Mouse (Mus musculus) midbrain, postnatal 0 days (tissue): Measurements from ENCODE around the gene Ptprg. TPM values are rescaled to one million over a fixed set of nuclear protein-coding genes. Genes with fewer than 3 reads are reported as not detected.

ENCODE experiments used
- ATAC-seq: fragments of 200-750 bp; cut with Nextera tagmentation; 2 replicates; pipeline ENCODE4 v1.8.0; 2017; ENCODE audit warnings: moderate number of reproducible peaks, mild to moderate bottlenecking, moderate TSS enrichment, moderate library complexity; ENCODE audit not compliant: low FRiP score
- DNase-seq: peaks from one replicate; pipeline ENCODE4 v3.0.0-alpha.2; 2015; ENCODE audit warnings: low spot score
- H3K27ac ChIP-seq: fragments of 300-500 bp; sonication (generic); 2 replicates; pipeline ENCODE4 v1.5.1; 2014; ENCODE audit warnings: low read depth, mild to moderate bottlenecking, low read length, mixed read lengths
- H3K27me3 ChIP-seq: fragments of 300-500 bp; sonication (generic); 2 replicates; pipeline ENCODE4 v1.6.1; 2014; ENCODE audit warnings: low read length, control low read depth, mixed read lengths; ENCODE audit not compliant: insufficient read depth
- H3K36me3 ChIP-seq: fragments of 300-500 bp; sonication (generic); 2 replicates; pipeline ENCODE4 v1.6.1; 2014; ENCODE audit warnings: low read length, control low read depth, mixed read lengths; ENCODE audit not compliant: insufficient read depth
- H3K4me1 ChIP-seq: fragments of 300-500 bp; sonication (generic); 2 replicates; pipeline ENCODE4 v1.6.1; 2014; ENCODE audit warnings: mild to moderate bottlenecking, control low read depth, antibody characterized with exemption, low read length, mixed read lengths; ENCODE audit not compliant: insufficient read depth
- H3K4me2 ChIP-seq: fragments of 300-500 bp; sonication (generic); 2 replicates; pipeline ENCODE4 v1.6.1; 2014; ENCODE audit warnings: low read depth, mild to moderate bottlenecking, low read length, mixed read lengths; ENCODE audit not compliant: poor library complexity, severe bottlenecking
- H3K4me3 ChIP-seq: fragments of 300-500 bp; sonication (generic); 2 replicates; pipeline ENCODE4 v1.5.1; 2014; ENCODE audit warnings: low read depth, mild to moderate bottlenecking, low read length, moderate library complexity
- H3K9ac ChIP-seq: fragments of 300-500 bp; sonication (generic); replicated peaks from 2 replicates; pipeline ENCODE4 v1.6.1; 2014; ENCODE audit warnings: mild to moderate bottlenecking, low read length, moderate library complexity, mixed read lengths; ENCODE audit not compliant: poor library complexity, severe bottlenecking
- H3K9me3 ChIP-seq: fragments of 300-500 bp; sonication (generic); 2 replicates; pipeline ENCODE4 v1.6.1; 2016; ENCODE audit warnings: low read length, control low read depth
- CTCF ChIP-seq: IDR thresholded peaks from 2 replicates; pipeline ENCODE4 v1.5.1; 2016; ENCODE audit warnings: antibody characterized with exemption, mild to moderate bottlenecking
- WGBS: fragments of 180-500 bp; shearing (Covaris S2); extraction: QIAGEN DNeasy Blood & Tissue Kit; methylation state at CpG from one replicate; pipeline ENCODE4 v1.1.7; 2014; 5-methylcytosine and 5-hydroxymethylcytosine counted together
- polyA plus RNA-seq: library from polyadenylated mRNA; unstranded; fragments of >200 nt; fragmentation: Nextera tagmentation; extraction: Ambion mirVana; gene quantifications from 2 replicates; pipeline ENCODE4 v1.2.1, GENCODE M21; 2015
- total RNA-seq: library from RNA; depleted of rRNA; stranded (reverse); fragments of >200 nt; gene quantifications from 2 replicates; pipeline ENCODE4 v1.2.3, GENCODE M21; 2014

Ptprg gene
- total and polyA plus RNA-seq, 2 experiments from 2014 or later: 25.7 to 84.9 TPM

- H3K9me3 ChIP-seq: no peaks in the 10 kb centered on the region
- no peak overlapping the region for H3K27ac ChIP-seq
- no peak for TF ChIP-seq CTCF
- no peaks in the 10 kb centered on the region for H3K36me3 ChIP-seq
- no peaks in the 10 kb centered on the region for H3K4me1 ChIP-seq
- H3K27me3 ChIP-seq: no peaks in the 10 kb centered on the region
- no peak overlapping the region for H3K4me2 ChIP-seq
- 87% methylated on average over 7 of the region's 7 CpGs for WGBS
- H3K4me3 ChIP-seq: no peak overlapping the region
- DNase-seq (no peak), ATAC-seq (no peak)
- H3K9ac ChIP-seq: no peak overlapping the region
These were observed 518.9 kb downstream of the Ptprg start for GRCm38 (mm10) chr14:12072026-12072861.

DNA sequence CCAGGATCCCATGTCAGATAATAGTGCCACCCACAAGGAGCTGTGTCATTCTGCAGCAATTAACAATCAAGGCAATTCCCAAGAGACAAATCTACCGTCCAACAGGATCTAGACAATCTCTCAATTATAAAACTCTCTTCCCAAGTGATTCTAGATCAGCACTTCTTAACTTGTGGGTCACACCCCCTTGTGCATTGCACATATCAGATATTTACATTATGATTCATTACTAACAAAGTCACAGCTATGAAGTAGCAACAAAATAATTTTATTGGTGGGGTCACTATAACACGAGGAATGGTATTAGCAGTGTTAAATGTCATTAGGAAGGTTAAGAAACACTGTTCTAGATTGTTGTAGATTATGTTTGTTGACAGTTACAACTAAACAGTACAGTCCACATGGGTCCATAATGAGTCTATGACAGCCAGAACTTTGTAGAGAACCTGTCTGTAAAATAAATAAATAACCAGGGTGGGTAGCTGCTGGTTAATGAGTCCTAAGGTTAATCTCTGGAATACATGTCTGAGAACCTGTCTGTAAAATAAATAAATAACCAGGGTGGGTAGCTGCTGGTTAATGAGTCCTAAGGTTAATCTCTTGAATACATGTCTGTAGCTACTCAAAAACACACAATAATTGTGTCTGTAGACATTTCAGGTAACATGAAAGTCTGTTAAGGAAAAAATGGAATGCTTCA lies 520.2 kb downstream of the Ptprg start:
- whole genome bisulfite sequencing: 84% methylated on average over 2 of the region's 2 CpGs
- H3K4me2 ChIP-seq: no peak overlapping the region
- no peaks in the 10 kb centered on the region for H3K4me1 ChIP-seq
- no peaks in the 10 kb centered on the region for H3K9me3 ChIP-seq
- ATAC-seq (no peak), DNase-seq (no peak)
- TF ChIP-seq CTCF: no peak
- no peak overlapping the region for H3K9ac ChIP-seq
- H3K36me3 ChIP-seq: no peaks in the 10 kb centered on the region
- H3K4me3 ChIP-seq: no peak overlapping the region
- no peak overlapping the region for H3K27ac ChIP-seq
- H3K27me3 ChIP-seq: no peaks in the 10 kb centered on the region

DNA sequence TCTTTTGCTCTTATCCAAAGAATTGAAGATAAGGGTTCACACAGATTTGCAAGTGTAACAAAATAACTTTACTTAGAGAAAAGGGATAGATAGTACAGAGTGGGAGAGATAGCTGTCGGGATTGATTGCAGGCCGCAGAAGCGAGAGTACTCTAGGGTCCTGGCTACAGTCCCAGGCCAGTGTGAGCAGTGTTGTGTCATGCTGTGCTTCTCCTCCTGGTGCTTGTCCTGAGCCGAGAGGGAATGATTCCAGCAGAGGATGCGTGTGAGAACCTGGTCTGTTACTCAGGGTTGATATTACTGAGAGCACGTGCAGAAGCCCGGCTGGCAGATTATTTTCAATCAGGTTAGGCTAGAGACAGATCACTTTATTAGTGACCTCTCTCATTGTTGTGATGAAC lies 523.9 kb downstream of the Ptprg start:
- Histone ChIP-seq H3K27me3 (no peaks in the 10 kb centered on the region), H3K4me2 (no peak overlapping the region), H3K4me1 (peaks cover 6% of the 10 kb centered on the region; the same call in 1 of the 2 replicates), H3K4me3 (no peak overlapping the region), H3K36me3 (no peaks in the 10 kb centered on the region), H3K9me3 (no peaks in the 10 kb centered on the region), H3K9ac (no peak overlapping the region), H3K27ac (no peak overlapping the region)
- 78% methylated on average over 7 of the region's 7 CpGs for WGBS
- ATAC-seq (no peak), DNase-seq (no peak)
- no peak for TF ChIP-seq CTCF

DNA sequence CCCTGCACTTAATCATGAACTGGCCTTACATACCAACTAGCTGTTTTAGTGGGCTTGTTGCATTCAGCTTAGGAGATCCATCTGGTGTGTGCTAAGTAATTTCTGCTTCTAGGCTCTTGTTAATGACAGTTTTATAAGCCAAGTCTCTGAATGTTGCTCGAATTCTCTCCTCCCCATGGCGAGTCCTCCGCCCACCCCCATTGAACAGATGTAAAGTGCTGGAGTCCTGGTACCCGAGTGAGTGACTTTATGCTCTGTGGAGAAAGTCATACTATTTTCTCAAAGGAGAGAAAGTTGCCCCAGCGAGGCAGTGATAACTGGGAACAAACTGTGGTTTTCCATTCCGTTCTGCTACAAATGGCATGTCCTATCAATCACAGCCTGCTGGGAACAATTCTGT lies 525.9 kb downstream of the Ptprg start:
- H3K36me3 ChIP-seq: no peaks in the 10 kb centered on the region
- no peak for TF ChIP-seq CTCF
- H3K4me3 ChIP-seq: no peak overlapping the region
- H3K9me3 ChIP-seq: no peaks in the 10 kb centered on the region
- ATAC-seq: no peak
- H3K4me2 ChIP-seq: no peak overlapping the region
- no peak overlapping the region for H3K27ac ChIP-seq
- H3K27me3 ChIP-seq: no peaks in the 10 kb centered on the region
- no peak overlapping the region for H3K9ac ChIP-seq
- WGBS: 60% methylated on average over 6 of the region's 6 CpGs
- peaks cover 7% of the 10 kb centered on the region; the same call in 1 of the 2 replicates for H3K4me1 ChIP-seq
- no peak for DNase-seq

GRCm38 (mm10) chr14:12079833-12080401 lies 526.6 kb downstream of the Ptprg start:
- no peak for TF ChIP-seq CTCF
- WGBS: 27% methylated on average over 4 of the region's 4 CpGs

More at GRCm38 (mm10) chr14:12079833-12080401, 526.6 kb downstream of the Ptprg start:
- H3K4me3 ChIP-seq: no peak overlapping the region
- no peak for DNase-seq
- peaks cover 7% of the 10 kb centered on the region; the same call in 1 of the 2 replicates for H3K4me1 ChIP-seq
- H3K4me2 ChIP-seq: no peak overlapping the region
- H3K27me3 ChIP-seq: no peaks in the 10 kb centered on the region
- H3K9ac ChIP-seq: no peak overlapping the region
- no peak overlapping the region for H3K27ac ChIP-seq
- H3K36me3 ChIP-seq: no peaks in the 10 kb centered on the region
- no peaks in the 10 kb centered on the region for H3K9me3 ChIP-seq
- ATAC-seq: no peak
